Mouse (Mus musculus) left cerebral cortex, adult 8-10 months (tissue): ENCODE measurements around the gene Smg9. TPM values are rescaled to one million over a fixed set of nuclear protein-coding genes. Genes with fewer than 3 reads are reported as not detected.

Experiments used
- DNase-seq, 2 experiments: peaks; one replicate each; pipeline ENCODE4 v3.0.0; 2022; ENCODE audit warnings: low spot score in 2 of 2
- total RNA-seq, 4 experiments: library from RNA; stranded (reverse); gene quantifications; 2 replicates each; pipeline ENCODE4 v1.2.4; 2022

The Smg9 gene
- total RNA-seq, 4 experiments from 2014 or later: 40.2 to 47.7 (median 43.4) TPM

DNA sequence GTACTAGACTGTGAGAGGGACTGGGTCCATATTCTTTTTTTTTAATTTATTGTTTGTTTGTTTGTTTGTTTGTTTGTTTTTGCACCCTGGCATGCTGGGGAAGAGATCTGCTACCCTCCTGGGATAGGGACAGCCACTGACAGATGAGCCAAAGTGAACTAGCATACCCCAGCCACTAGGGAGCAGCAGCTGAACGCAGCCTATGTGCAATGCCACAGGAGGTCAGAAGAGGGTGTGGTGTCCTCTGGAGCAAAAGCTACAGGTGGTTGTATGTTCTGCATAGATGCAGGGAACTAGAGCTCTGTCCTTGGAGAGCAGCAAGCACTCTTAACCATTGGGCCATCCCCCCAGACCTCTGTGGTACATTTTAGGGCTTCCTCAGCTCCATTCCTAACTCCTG, 42.4 kb downstream of the Smg9 start:
- no peak for DNase-seq

DNA sequence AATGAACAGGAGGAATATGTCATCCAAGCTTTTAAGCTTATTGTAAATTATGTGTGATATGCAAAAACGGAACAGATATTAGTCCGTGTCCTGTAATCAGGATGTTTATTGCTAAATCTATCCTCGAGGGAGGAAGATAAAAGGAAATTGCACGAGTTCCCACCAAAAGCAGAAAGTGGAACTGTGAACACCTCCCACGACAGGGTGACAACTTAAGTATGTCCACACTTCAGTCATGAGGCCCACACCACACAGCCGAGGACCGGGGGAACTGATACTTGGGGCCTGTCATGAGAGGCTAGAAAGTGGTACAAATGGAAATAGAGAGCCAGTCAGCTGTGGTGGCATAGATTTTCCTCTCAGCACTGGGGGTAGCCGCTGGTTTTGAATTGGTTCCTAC, 42.9 kb downstream of the Smg9 start:
- no peak for DNase-seq

- no peak for DNase-seq
Observed at GRCm38 (mm10) chr7:24445266-24445926, 46.0 kb downstream of the Smg9 start.

DNA sequence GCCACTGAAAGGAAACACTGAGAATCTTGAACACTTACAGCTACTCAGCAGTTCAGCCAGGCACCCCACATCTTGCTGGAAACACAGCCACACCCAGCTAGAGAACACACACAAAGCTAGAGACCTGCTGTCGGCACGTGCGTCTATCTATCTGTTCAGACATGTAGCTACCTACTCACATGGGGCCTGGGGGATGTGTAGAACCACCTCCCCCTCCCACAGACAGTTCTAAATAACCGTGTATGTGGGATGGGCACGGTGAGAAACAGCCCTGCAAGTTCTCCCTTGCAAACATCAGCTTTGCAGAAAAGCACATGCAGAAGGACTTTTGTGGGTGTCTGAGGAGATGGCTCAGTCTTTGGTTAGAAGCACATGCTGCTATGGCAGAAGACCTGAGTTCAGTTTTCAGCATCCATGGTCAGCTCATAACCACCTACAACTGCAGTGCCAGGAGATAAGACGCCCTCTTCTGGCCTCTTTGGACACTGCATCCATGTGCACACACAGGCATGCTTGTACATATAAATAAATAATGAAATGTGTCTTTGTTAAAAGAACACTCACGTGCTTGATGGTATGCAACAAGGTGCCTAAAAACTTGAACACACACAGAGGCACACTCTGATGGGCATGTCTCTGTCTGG, 47.4 kb downstream of the Smg9 start:
- DNase-seq: peak in 1 of 2 experiments; percentile 84

DNA sequence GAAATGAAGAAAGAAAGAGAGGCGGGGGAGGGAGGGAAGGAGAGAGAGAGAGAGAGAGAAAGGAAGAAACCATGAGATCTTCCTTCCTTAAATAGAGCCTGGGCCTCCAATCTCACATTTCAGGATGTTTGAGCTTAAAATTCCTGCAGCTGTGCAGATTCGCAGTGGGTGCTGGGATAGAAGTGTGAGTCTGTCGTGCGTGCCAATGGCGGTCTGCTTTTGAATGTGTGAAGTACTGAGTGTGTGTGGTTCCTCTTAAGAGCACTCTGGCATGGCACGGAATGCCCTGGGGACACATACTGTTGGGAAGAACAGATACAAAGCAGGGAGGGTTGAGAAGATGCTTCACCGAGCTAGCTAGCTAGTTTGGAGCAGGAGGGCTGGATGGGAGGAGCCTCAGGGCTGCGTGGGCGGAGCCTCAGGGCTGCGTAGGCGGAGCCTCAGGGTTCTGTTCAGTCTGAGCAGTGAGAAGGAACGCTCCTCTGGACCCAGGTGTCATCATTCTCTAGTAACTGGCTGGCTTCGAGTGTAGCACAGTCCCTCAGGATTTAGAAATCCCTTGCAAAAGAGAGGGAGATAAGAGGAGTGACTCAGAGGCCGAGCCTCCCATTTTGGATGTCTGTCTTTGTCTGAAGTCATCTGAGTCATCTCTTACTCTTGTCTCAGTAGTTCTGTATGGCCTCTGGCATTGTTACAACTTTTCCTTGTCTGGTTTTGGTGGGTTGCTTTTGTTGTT, 49.5 kb downstream of the Smg9 start:
- DNase-seq: no peak

GRCm38 (mm10) chr7:24450585-24451017, 51.2 kb downstream of the Smg9 start:
- no peak for DNase-seq

GRCm38 (mm10) chr7:24451855-24452311, 52.5 kb downstream of the Smg9 start, which contains the start of gene Irgc1:
Gene Irgc1, minus strand, starts transcription at chr7:24452297.
- DNase-seq: no peak

DNA sequence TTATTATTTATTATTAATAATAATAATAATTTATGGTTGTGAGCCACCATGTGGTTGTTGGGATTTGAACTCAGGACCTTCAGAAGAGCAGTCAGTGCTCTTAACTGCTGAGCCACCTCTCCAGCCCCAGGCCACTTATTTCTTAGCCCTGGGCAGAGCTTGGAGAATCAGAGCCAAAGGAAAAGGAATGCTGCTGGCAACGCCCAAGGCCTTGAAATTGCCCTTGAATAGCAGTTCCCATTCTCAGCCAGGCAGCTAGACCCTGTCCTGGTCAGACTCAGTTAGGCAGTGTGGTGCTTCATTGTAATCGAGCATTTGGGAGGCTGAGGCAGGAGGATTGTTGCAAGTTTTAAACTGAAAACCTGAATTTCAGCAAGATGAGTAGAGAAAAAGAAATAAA, 54.8 kb downstream of the Smg9 start:
- DNase-seq: no peak

- DNase-seq: no peak
Observed at GRCm38 (mm10) chr7:24455726-24456125, 56.3 kb downstream of the Smg9 start.

DNA sequence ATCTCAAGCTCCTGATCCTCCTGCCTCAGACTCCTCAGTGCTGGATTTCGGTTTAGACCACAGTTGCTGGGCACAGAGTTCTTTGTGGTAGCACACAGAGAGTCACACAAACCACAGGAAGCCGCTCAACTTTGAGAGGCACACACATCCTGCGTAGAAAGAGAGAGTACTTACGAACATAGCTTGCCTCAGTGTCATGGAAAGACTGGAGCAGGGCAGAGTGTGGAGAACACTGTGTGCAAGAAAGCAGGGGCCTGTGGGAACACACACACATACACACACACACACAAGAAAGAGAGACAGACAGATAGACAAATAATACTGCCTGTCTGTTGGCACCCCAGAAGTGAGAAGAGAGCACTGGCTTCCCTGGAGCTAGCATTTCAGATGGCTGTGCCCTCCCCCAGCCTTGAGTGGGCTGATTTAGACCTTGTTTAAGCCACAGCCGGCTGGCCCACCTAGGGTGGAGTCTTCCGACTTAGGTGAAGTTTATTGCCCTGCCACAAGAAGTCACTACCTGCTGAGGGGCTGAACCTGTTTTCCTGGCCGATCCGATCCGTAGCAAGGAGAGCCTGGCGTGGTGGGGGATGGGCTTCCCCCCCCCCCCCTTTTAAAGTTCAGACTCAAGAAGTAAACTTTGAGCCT, 58.4 kb downstream of the Smg9 start:
- DNase-seq: no peak

DNA sequence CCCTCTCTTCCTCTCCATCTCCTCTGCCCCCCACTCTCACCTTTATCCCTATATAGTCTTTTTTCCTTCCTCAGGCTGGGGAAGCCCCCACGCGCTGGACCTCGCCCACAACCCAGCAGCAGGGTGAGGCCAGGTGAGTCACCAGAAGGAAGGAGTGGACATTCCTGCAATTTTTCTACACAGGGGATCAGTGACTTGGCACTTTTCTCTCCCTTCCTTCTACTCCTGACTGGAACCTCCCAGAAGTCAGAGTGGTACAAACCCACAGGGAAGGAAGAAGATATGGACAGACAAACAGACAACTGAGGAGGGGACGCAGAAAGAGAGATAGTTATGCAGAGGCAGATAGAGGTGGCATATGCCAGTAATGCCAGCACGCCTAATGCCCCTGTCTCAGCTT, 60.0 kb downstream of the Smg9 start:
- no peak for DNase-seq

DNA sequence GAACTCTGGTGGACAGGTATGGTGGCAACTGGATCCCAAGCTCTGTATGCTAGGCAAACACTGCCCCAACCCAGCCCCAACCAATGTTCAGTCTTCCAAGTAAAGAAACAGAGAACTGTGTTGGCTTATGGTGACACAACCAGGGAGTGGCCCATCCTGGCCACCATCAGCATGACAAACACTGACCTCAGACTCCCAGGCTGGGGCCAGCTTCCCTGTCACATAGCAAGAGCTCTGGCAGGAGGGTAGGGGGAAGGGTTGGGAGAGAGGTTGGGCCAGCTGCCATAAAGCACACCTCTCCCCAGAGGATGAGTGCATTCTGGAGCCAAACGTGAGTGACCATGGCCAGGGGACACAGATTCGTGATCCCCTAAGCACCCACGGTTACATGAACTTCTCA, 60.4 kb downstream of the Smg9 start:
- no peak for DNase-seq

GRCm38 (mm10) chr7:24461376-24462051, 62.1 kb downstream of the Smg9 start:
- DNase-seq: no peak

DNA sequence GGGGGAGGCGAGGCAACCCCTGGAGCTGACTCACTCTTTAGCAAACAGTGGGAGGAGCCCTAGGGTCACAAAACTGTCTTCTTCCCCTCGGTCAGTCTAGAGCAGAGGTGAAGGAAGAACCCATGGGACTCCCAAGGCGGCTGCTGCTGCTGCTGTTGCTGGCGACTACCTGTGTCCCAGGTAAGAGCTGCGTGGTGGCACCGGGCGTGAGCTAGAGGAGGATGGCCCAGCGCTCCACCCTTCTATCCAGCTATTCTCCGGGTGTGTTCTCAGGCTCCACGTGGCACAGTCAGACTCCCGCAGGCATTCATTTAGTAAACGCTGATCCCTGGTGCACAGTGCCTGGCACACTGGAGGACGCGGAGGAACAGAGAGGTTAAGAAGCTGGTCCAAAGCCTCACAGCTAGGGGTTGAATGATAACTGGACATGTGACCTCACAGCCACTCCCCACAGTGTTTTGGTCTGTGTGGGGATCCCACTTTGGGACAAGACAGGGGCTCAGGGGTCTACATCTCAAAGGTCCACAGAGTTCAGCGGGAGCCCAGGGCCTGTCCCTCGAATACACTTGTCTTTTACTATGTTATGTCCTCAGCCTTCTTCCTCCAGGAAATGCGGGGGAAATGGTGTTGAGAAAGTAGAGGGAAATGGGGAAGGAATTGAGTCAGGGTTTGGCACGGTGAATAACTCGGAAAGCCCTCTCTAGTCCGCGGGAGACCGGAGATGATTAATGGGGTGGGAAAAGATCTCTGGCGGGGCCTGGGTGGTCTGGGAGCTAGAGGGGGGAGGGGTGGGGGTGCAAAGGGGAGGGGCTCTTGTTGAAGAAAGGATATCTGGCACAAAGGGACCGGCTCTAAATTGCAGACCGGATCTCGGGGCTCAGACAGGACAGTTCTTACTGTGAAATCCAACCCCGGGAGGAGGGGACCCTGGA, 63.2 kb downstream of the Smg9 start, which contains the start of gene Plaur:
Gene Plaur, plus strand, starts transcription at position 97 of the 932 bp plus-strand sequence.
- no peak for DNase-seq

DNA sequence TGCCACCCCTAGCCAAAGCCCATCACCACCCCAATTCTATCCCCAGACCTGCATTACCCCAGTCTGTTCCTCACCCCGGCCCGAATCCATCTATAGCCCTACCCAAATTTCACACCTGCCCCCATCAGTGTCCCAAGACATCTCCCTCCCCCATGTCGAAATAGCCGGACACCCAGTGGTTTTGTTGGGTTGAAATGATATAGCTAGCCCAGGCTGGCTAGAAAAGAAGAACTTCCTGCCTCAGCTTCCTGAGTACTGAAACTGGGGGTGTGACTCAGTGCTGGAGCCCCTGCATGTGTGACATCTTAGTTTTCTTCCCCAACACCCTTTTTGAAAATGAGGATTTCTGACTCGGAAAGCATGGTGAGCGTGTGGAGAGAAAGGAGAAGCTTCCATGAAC, 67.4 kb downstream of the Smg9 start:
- DNase-seq: no peak

DNA sequence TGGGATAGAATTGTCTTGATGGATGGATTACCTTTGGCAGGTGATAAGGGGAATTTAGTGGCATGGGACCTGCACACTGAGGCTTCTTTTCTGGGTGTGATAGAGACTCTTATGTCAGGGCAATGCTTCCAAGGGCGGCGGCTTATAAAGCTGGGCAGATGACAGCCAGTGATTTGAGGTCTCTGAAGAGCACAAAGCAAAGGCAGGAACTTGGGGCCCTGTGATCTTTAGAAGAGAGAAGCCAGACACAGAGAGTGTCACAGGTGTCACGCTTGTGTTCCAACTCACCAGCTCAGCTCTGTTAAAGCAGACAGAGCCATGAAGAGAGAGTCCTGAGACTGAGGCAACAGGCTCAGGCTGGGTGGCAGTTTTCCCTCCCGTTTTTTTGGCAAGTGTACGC, 68.5 kb downstream of the Smg9 start:
- no peak for DNase-seq

DNA sequence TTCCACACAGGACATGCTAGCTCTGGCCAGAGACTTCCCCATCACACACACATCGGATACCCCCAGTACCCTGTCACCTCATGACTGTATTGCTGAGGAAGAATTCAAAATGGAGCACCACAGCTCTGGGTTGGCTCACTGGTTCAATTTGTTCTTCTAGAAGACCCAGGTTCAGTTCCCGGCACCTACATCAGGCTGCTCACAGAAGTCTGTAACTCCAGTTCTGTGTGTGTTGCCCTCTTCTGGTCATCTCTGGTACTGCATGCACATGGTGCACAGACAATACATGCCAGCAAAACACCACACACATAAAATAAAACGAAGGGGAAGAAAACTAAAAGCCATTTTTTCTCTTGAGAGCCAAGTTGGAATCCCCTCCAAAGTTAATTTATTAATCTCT, 69.7 kb downstream of the Smg9 start:
- no peak for DNase-seq

DNA sequence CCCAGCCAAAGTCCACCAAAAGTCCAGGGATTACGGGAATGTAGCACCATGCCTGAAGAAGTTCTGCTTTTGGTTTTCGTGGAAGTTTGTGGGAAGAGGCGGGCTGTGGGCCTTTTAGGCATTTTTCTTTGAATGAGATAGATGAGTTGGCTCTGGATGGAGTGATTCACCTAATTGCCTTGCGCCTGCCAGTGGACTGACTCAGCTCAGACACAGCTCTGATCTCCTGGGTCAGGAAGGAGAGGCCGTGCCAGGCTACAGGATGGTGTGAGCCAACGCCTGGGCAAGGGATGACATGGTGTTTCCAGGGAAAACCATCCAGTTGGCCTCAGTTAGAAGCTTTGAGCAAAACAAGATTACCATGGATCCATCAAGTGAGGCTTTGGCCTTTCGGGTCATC, 70.9 kb downstream of the Smg9 start:
- no peak for DNase-seq
